Mouse (Mus musculus) adipocyte (in vitro differentiated cells): Measurements from ENCODE around the gene Ggta1.
A peak's percentile ranks its signal among the peaks of the same experiment; 100 is the strongest.
"Not testable (repeated sequence)": the region's sequence is repeated elsewhere in the genome, so short reads cannot be mapped to it uniquely, and the experiment has no call there.

Source experiments
- DNase-seq: peaks from one replicate; pipeline ENCODE4 v3.0.0-alpha.2; 2016; ENCODE audit warnings: low spot score

Ggta1 gene

GRCm38 (mm10) chr2:35460378-35460880 lies 2.6 kb downstream of the Ggta1 start:
- no peak for DNase-seq

- DNase-seq, result no peak
Observed at GRCm38 (mm10) chr2:35459316-35459715, 3.7 kb downstream of the Ggta1 start.

GRCm38 (mm10) chr2:35458421-35458820 lies 4.6 kb downstream of the Ggta1 start:
- DNase-seq, result no peak

GRCm38 (mm10) chr2:35453736-35454135 lies 9.3 kb downstream of the Ggta1 start:
- no peak for DNase-seq

- DNase-seq, result not testable (repeated sequence)
Observed at GRCm38 (mm10) chr2:35452695-35453094, 10.3 kb downstream of the Ggta1 start.

- no peak for DNase-seq
Observed at GRCm38 (mm10) chr2:35451484-35452050, 11.5 kb downstream of the Ggta1 start.

GRCm38 (mm10) chr2:35450856-35451255 lies 12.2 kb downstream of the Ggta1 start:
- DNase-seq, result no peak

GRCm38 (mm10) chr2:35449687-35450622 lies 13.1 kb downstream of the Ggta1 start:
- no peak for DNase-seq

GRCm38 (mm10) chr2:35448914-35449670 lies 13.9 kb downstream of the Ggta1 start:
- no peak for DNase-seq

- no peak for DNase-seq
Observed at GRCm38 (mm10) chr2:35448215-35448913, 14.7 kb downstream of the Ggta1 start.

GRCm38 (mm10) chr2:35447453-35447852 lies 15.6 kb downstream of the Ggta1 start:
- peak; percentile 47 for DNase-seq

GRCm38 (mm10) chr2:35446798-35447197 lies 16.2 kb downstream of the Ggta1 start:
- no peak for DNase-seq

- no peak for DNase-seq
Observed at GRCm38 (mm10) chr2:35446300-35446699, 16.7 kb downstream of the Ggta1 start.

GRCm38 (mm10) chr2:35445610-35446009 lies 17.4 kb downstream of the Ggta1 start:
- DNase-seq, result peak; percentile 48

- DNase-seq, result no peak
Observed at GRCm38 (mm10) chr2:35444764-35445262, 18.2 kb downstream of the Ggta1 start.

- DNase-seq, result no peak
Observed at GRCm38 (mm10) chr2:35443981-35444763, 18.9 kb downstream of the Ggta1 start.

GRCm38 (mm10) chr2:35443325-35443724 lies 19.7 kb downstream of the Ggta1 start:
- DNase-seq, result no peak

- no peak for DNase-seq
Observed at GRCm38 (mm10) chr2:35442079-35442478, 21.0 kb downstream of the Ggta1 start.

GRCm38 (mm10) chr2:35441419-35441818 lies 21.6 kb downstream of the Ggta1 start:
- no peak for DNase-seq

- DNase-seq, result peak; percentile 38
Observed at GRCm38 (mm10) chr2:35440480-35440879, 22.6 kb downstream of the Ggta1 start.

- peak; percentile 77 for DNase-seq
Observed at GRCm38 (mm10) chr2:35437796-35438195, 25.2 kb downstream of the Ggta1 start.
